Mouse (Mus musculus) B cell, adult 67 days (primary cell): Measurements from ENCODE around the gene Glt6d1. TPM values are rescaled to one million over a fixed set of nuclear protein-coding genes. Genes with fewer than 3 reads are reported as not detected.

ENCODE experiments used
- total RNA-seq, 2 experiments: library from RNA; stranded (reverse); gene quantifications; 4 replicates each; pipeline ENCODE4 v1.2.4; 2023

The Glt6d1 gene
- not detected for total RNA-seq

GRCm38 (mm10) chr2:25815748-25816147 lies at the start of gene Glt6d1:
Gene Glt6d1, minus strand, starts transcription at chr2:25815848.

GRCm38 (mm10) chr2:25863337-25864131 lies 47.9 kb upstream of the Glt6d1 start, which contains the start of gene Kcnt1:
Gene Kcnt1, plus strand, starts transcription at chr2:25863734.

GRCm38 (mm10) chr2:25847226-25847625 lies 31.6 kb upstream of the Glt6d1 start, which contains the start of gene Sohlh1:
Gene Sohlh1, minus strand, starts transcription at chr2:25847248.

GRCm38 (mm10) chr2:25822806-25823205 lies 7.2 kb upstream of the Glt6d1 start, which contains the start of gene Lcn9:
Gene Lcn9, plus strand, starts transcription at chr2:25823153.

GRCm38 (mm10) chr2:25781957-25782356 lies 33.7 kb downstream of the Glt6d1 start, which contains the start of gene Gm13539:
Gene Gm13539, plus strand, starts transcription at chr2:25782257.

GRCm38 (mm10) chr2:25776717-25777116 lies 38.9 kb downstream of the Glt6d1 start, which contains the start of gene Lcn11:
Gene Lcn11, plus strand, starts transcription at chr2:25777017.

GRCm38 (mm10) chr2:25765269-25765668 lies 50.4 kb downstream of the Glt6d1 start, which contains the start of gene Lcn3:
Gene Lcn3, plus strand, starts transcription at chr2:25765569.

Other genes starting within 250 kb of the Glt6d1 start
- 1 to 10 TPM; 1.2 to 3.0 TPM for gene Mamdc4, start 241.0 kb downstream of the Glt6d1 start, total RNA-seq
- 10 to 100 TPM; 18.3 to 19.3 TPM for gene Phpt1, start 240.6 kb downstream of the Glt6d1 start, total RNA-seq
- gene Ajm1, start 234.1 kb downstream of the Glt6d1 start, total RNA-seq = under 1 TPM in 1 of 2 experiments, not detected in 1; 0.15 TPM
- gene Rabl6, start 207.3 kb downstream of the Glt6d1 start, total RNA-seq = 100 to 1,000 TPM; 100 to 112 TPM
- gene Ccdc183, start 198.2 kb downstream of the Glt6d1 start, total RNA-seq = not detected
- gene Tmem141, start 193.8 kb downstream of the Glt6d1 start, total RNA-seq = 1 to 10 TPM in 1 of 2 experiments, not detected in 1; 1.5 TPM
- gene Fcna, start 187.8 kb downstream of the Glt6d1 start, total RNA-seq = 1 to 10 TPM in 1 of 2 experiments, under 1 TPM in 1; 0.68 to 5.9 TPM
- not detected for gene Lcn8, start 162.7 kb downstream of the Glt6d1 start, total RNA-seq
- gene Lcn5, start 157.9 kb downstream of the Glt6d1 start, total RNA-seq = not detected
- not detected for gene Lcn6, start 139.1 kb downstream of the Glt6d1 start, total RNA-seq
- gene Lcn10, start 133.1 kb downstream of the Glt6d1 start, total RNA-seq = not detected
- not detected for gene Obp2a, start 115.8 kb downstream of the Glt6d1 start, total RNA-seq
- gene Bmyc, start 109.1 kb downstream of the Glt6d1 start, total RNA-seq = 10 to 100 TPM; 24.7 to 28.4 TPM
- gene Obp2b, start 78.8 kb downstream of the Glt6d1 start, total RNA-seq = not detected
- not detected for gene Lcn3, start 50.3 kb downstream of the Glt6d1 start, total RNA-seq
- gene Lcn11, start 38.8 kb downstream of the Glt6d1 start, total RNA-seq = not detected
- not detected for gene Gm13539, start 33.6 kb downstream of the Glt6d1 start, total RNA-seq
- gene Lcn9, start 7.3 kb upstream of the Glt6d1 start, total RNA-seq = not detected
- not detected for gene Sohlh1, start 31.4 kb upstream of the Glt6d1 start, total RNA-seq
- not detected for gene Kcnt1, start 47.9 kb upstream of the Glt6d1 start, total RNA-seq
- gene Camsap1, start 167.4 kb upstream of the Glt6d1 start, total RNA-seq = 10 to 100 TPM; 27.7 to 47.2 TPM
- 10 to 100 TPM; 31.4 to 34.7 TPM for gene Ubac1, start 205.9 kb upstream of the Glt6d1 start, total RNA-seq